Mouse (Mus musculus): ENCODE data around the gene Ugt2b1.
A peak's percentile ranks its signal among the peaks of the same experiment; 100 is the strongest.
"Not testable (repeated sequence)": the region's sequence is repeated elsewhere in the genome, so short reads cannot be mapped to it uniquely, and the experiment has no call there.

Ugt2b1 gene

GRCm38 (mm10) chr5:86926426-86926825 lies at the start of gene Ugt2b1:
TSS of gene Ugt2b1 (minus strand) at chr5:86926530.
- no peak for ATAC-seq (ENCODE audit: low TSS enrichment)

GRCm38 (mm10) chr5:86967271-86967670 lies 40.9 kb upstream of the Ugt2b1 start:
- not testable (repeated sequence) for ATAC-seq (ENCODE audit: low TSS enrichment)

DNA sequence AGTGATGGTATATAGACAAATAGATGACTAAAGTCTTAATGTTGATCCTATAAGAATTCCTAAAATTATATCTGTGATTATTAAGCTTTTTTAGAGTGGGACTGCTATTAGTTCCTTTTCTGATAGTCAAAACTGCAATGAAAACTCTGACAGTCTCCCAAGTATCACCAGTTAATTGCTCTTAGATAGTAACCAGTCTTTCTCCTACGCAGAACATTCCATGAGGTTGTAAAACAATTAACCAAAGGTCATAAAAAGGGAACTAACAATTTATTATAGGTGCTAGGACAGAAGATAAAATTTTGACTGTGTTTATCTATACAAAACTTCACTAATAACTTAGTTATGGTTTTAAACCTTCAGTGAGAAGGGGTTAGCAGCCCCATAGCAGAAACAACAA lies 36.5 kb upstream of the Ugt2b1 start:
- not testable (repeated sequence) for ATAC-seq (ENCODE audit: low TSS enrichment)

DNA sequence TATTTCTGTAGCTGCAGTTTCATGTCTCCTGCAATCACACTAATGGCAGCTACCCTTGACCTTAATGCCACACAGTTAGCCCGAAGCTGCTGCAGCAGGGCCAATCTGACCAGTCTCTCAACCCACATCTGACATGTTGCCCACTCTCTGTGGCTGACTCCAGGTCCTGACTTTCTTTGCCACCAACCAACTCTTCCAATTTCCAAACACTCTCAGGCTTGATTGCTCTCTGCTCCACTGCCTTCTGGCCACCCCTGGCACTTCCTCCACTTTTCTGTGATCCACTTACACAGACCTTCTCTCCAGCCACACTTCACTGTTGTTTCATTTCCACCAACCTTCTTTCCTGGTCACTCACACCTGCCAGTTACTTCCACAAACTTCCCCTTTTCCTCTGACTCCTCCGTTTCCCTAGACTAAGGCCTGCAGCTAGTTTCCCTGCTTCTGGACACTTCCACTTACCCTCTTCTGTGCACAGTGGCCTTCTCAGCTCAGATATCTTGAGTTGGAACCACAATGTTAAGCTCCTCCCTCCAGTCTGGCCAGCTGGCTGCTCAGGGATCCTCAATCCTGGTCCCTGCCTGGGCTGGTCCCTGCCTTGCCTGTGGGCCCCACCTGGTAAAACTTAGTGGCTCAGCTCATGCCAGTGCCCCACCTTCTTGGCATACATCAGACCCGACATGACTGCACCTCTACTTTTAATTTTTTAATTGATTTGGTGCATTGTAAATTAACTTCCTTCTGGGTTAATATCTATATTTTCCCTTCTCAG lies 35.4 kb upstream of the Ugt2b1 start:
- no peak for ATAC-seq (ENCODE audit: low TSS enrichment)

DNA sequence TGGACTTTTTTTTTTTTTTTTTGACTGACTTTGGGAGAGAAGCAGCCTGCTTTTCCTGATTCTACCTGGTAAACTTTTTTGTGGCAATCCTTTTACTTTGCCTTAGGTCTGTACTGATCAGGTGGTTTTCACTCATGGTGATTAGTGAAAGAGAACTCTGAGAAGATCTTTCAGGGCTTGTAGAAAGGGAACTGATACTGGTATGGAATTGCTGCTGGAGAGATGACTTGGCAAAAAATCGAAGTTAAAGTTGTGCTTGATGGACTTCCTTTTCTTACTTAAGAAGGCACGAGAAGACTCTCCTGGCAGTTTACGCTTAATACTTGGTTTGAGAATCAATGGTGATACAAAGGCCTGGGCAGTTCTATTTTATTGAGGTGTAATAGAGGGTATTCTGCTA lies 34.2 kb upstream of the Ugt2b1 start:
- ATAC-seq (ENCODE audit: low TSS enrichment): no peak

DNA sequence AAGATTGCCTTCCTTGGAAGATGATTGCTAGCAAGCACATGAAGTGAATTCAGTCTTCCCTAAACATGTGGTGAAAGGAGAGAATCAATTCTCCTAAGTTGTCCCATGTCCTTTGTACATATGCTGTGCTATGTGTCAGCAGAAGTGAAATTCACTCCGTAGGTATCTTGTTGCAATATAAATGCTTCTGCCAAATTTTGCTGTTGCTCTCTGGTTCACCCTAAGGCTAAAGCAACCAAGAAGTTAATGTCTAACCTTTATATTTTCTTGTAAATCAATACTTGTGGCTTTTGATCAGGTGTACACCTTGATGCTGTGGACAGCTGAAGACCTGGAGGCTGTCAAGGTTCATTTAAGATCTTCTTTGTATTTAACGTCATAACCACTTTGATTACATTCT lies 15.8 kb upstream of the Ugt2b1 start:
- ATAC-seq (ENCODE audit: low TSS enrichment): no peak

DNA sequence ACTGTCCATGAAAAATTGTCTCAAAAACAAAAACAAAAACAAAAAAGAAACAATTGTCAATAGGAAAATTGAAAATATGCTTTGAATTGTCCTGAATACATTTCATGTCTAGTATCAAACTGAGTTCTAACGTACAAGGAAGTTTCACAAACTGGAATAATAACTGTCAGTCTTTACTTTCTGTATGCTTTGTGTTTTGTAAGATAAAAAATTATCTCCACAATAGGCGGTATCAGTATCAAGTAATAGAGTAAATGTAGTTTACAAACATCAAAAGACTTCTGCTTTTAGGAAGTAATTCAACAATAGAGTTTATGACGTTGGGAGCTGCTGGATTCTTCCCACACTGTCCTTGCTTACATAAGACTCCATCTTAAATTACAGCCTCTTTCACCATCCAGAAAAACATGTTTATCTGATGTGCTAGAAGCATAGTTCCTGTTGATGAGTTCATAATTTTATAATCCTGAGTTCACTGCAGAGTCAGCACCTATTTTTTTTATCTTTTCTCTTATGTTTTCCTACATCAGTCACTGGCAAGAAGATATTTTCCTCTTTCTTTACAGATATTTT lies 5.6 kb downstream of the Ugt2b1 start:
- no peak for ATAC-seq (ENCODE audit: low TSS enrichment)

DNA sequence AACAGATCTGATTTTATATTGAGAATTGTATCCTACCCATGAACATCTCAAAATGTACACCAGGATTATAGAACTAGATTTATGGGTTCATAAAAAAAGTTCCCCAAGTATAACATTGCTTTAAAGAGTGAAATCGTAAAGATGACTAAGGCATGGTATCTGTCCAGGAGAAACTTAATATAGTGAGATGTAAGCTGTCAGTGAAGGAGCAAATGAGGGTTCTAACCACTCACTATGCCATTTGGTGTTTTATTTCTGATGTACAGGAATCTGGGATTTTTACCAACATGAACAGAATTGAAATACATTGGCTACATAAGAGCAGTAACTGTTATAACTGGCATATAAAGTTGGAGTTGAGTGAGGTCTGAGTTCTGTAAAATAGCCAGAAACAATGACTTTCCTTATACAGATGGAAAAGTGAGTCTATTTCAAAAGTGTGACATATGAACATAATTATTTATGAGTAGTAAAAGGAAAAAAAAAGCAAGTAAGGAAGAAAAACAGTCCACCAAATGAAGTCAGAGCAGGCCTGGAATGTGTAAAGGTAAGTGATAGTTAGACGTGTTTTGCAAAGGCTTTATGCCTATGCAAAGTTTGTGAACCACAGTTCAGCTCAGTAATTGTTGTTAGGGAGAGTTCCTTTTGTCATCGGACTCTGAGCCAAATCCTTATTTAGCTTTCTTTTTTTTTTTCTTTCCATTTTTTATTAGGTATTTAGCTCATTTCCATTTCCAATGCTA lies 14.8 kb downstream of the Ugt2b1 start:
- ATAC-seq (ENCODE audit: low TSS enrichment): peak; percentile 94

GRCm38 (mm10) chr5:86910770-86911169 lies 15.6 kb downstream of the Ugt2b1 start:
- no peak for ATAC-seq (ENCODE audit: low TSS enrichment)

- no peak for ATAC-seq (ENCODE audit: low TSS enrichment)
These were observed 19.6 kb downstream of the Ugt2b1 start, which contains the start of gene Ugt2b34 for GRCm38 (mm10) chr5:86906758-86907157. TSS of gene Ugt2b34 (minus strand) at chr5:86906937.

- no peak for ATAC-seq (ENCODE audit: low TSS enrichment)
These were observed 36.4 kb downstream of the Ugt2b1 start for GRCm38 (mm10) chr5:86889933-86890332.

- ATAC-seq (ENCODE audit: low TSS enrichment): no peak
These were observed 37.9 kb downstream of the Ugt2b1 start for GRCm38 (mm10) chr5:86888420-86888819.

GRCm38 (mm10) chr5:86887081-86887480 lies 39.2 kb downstream of the Ugt2b1 start:
- ATAC-seq (ENCODE audit: low TSS enrichment): no peak

DNA sequence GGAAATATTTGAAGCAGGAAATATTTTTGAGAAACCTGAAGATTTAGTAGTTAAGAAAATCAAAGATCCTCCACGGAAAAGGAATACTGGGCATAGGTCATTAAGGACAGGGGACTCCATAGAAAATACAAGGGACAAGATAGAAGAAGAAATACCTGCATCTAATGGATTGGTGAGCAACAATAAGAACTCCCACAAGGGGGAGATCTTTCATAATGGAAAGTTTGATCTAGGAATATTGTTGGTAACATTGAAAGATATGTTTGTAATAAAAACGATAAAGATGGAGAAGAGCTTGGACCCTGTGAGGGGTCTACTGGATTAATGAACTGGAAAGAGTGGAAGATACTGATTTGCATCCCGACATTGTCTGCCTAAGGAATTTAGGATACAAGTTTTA lies 39.7 kb downstream of the Ugt2b1 start:
- ATAC-seq (ENCODE audit: low TSS enrichment): peak; percentile 69; the same call in 1 of the 2 replicates

- ATAC-seq (ENCODE audit: low TSS enrichment): no peak
These were observed 54.5 kb downstream of the Ugt2b1 start for GRCm38 (mm10) chr5:86871877-86872276.
